Mouse (Mus musculus): ENCODE measurements around the gene Ubtf. TPM values are rescaled to one million over a fixed set of nuclear protein-coding genes. Genes with fewer than 3 reads are reported as not detected.

Ubtf gene
- polyA plus RNA-seq, 1 experiment from 2014 or later, result 82.8 TPM

DNA sequence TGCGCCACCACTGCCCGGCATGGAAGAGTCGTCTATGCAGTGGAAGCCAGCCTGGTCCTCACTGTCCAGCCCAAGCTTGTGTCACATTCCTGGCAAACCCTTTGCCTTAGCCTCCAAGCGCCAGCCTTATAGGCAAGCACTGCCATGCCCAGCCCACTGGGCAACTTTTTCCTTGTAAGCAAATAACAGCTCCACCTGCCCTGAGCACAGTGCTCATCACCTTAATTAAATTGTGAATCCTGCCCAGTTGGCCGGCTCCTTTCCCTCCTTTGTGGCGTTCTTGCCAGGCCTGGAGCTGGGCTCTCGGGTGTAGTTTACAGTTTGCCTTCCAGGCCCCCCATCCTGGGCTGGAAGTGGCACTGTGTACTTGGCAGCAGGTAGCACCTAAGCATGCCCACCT, 56.3 kb downstream of the Ubtf start:
- Histone ChIP-seq H3K9me3 (no peaks in the 10 kb centered on the region), H3K4me1 (peaks cover 6% of the 10 kb centered on the region), H3K27ac (no peak overlapping the region), H3K27me3 (replicated peaks) (no peaks in the 10 kb centered on the region), H3K36me3 (replicated peaks) (no peaks in the 10 kb centered on the region), H3K4me2 (no peak overlapping the region), H3K9ac (no peak overlapping the region), H3K4me3 (no peak overlapping the region)
- WGBS, result 90% methylated on average over 7 of the region's 7 CpGs
- no peak for ATAC-seq (replicated peaks)

DNA sequence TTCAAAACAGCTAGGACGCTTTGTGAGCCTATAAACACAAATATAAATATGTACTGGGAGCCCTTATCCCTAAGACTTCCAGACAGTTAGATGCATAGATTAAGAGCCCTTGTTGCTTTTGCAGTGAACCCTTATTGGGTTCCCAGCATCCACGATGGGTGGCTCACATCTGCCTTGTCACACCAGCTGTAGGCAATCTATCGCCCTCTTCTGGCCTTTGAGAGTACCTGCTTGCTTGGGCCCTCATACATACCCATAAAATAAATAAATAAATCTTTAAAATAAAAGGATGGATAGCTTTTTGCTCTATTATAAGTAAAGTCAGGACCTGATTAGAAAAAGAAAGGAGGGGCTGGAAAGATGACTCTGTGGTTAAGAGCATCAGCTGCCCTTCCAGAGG, 61.0 kb downstream of the Ubtf start:
- Histone ChIP-seq H3K4me2 (no peak overlapping the region), H3K4me1 (peaks cover 7% of the 10 kb centered on the region; the same call in 1 of the 2 replicates), H3K27me3 (replicated peaks) (no peaks in the 10 kb centered on the region), H3K9me3 (no peaks in the 10 kb centered on the region), H3K27ac (no peak overlapping the region), H3K36me3 (replicated peaks) (no peaks in the 10 kb centered on the region), H3K9ac (no peak overlapping the region), H3K4me3 (no peak overlapping the region)
- no peak for ATAC-seq (replicated peaks)
- WGBS, result 94% methylated on average over 3 of the region's 3 CpGs

DNA sequence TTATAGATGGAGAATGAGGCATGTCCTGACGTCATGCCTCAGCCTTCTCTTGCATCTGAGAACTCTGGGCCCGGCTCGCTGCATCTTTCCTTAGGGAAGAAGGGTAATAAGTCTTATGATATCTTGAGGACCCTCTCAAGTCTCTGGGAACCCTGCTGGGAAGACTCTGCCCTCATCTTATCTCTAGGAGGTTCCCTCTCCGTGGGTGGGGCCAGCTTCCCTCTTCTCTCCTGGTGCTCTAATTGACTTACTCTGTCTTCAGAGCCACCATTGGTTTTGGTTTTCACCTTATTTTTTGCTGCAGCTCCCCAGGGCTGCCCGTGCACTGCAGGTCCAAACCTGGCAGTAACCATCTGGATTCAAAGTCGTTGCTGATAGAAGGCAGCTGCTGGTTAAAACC, 61.4 kb downstream of the Ubtf start:
- Histone ChIP-seq H3K9me3 (no peaks in the 10 kb centered on the region), H3K4me3 (no peak overlapping the region), H3K4me2 (no peak overlapping the region), H3K4me1 (peaks cover 7% of the 10 kb centered on the region; the same call in 1 of the 2 replicates), H3K27ac (no peak overlapping the region), H3K27me3 (replicated peaks) (no peaks in the 10 kb centered on the region), H3K36me3 (replicated peaks) (no peaks in the 10 kb centered on the region), H3K9ac (no peak overlapping the region)
- ATAC-seq (replicated peaks), result no peak
- WGBS, result 87% methylated on average over 6 of the region's 6 CpGs

DNA sequence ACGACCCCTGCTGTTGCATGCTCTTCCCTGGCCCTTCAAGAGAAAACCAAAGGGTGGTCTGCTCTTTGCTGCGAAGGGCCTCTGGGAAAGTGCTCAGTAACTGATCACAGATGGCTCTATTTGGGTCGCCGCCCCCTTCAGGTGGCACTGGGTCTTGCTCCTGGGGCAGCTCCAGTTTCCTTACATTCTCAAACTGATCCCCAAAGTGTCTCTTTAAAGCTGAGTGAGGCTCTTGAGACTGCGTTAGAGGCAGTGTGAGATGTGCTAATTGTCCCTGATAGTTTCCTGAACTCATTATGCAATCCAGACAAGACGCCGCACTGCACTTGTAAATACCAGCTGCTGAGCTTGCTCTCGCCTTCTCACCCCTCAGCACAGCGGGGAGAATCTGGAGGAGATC, 62.0 kb downstream of the Ubtf start:
- 22% methylated on average over 9 of the region's 9 CpGs for WGBS
- no peak for ATAC-seq (replicated peaks)

More for the DNA sequence above, 62.0 kb downstream of the Ubtf start:
- H3K4me3 ChIP-seq, result no peak overlapping the region
- H3K27ac ChIP-seq, result no peak overlapping the region
- H3K4me1 ChIP-seq, result peaks cover 7% of the 10 kb centered on the region; the same call in 1 of the 2 replicates
- no peaks in the 10 kb centered on the region for H3K27me3 ChIP-seq (replicated peaks)
- no peaks in the 10 kb centered on the region for H3K9me3 ChIP-seq
- H3K4me2 ChIP-seq, result no peak overlapping the region
- H3K9ac ChIP-seq, result no peak overlapping the region
- H3K36me3 ChIP-seq (replicated peaks), result no peaks in the 10 kb centered on the region

Other genes with a start within 250 kb of the Ubtf start
- 33.4 and 36.4 TPM in 2 replicates for gene Mpp2, start 231.2 kb downstream of the Ubtf start, polyA plus RNA-seq (2015; fragmentation: Nextera tagmentation; extraction: Ambion mirVana)
- gene Ppy, start 218.4 kb downstream of the Ubtf start, polyA plus RNA-seq (2015; fragmentation: Nextera tagmentation; extraction: Ambion mirVana), result not detected in 2 replicates
- not detected in 2 replicates for gene Pyy, start 211.9 kb downstream of the Ubtf start, polyA plus RNA-seq (2015; fragmentation: Nextera tagmentation; extraction: Ambion mirVana)
- gene Nags, start 174.2 kb downstream of the Ubtf start, polyA plus RNA-seq (2015; fragmentation: Nextera tagmentation; extraction: Ambion mirVana), result 0.10 and 0.30 TPM in 2 replicates
- gene Tmem101, start 163.3 kb downstream of the Ubtf start, polyA plus RNA-seq (2015; fragmentation: Nextera tagmentation; extraction: Ambion mirVana), result 45.3 and 46.5 TPM in 2 replicates
- gene Lsm12, start 134.4 kb downstream of the Ubtf start, polyA plus RNA-seq (2015; fragmentation: Nextera tagmentation; extraction: Ambion mirVana), result 111 and 118 TPM in 2 replicates
- gene G6pc3, start 130.1 kb downstream of the Ubtf start, polyA plus RNA-seq (2015; fragmentation: Nextera tagmentation; extraction: Ambion mirVana), result 38.6 and 43.3 TPM in 2 replicates
- 90.3 and 105 TPM in 2 replicates for gene Hdac5, start 89.6 kb downstream of the Ubtf start, polyA plus RNA-seq (2015; fragmentation: Nextera tagmentation; extraction: Ambion mirVana)
- gene BC030867, start 70.9 kb downstream of the Ubtf start, polyA plus RNA-seq (2015; fragmentation: Nextera tagmentation; extraction: Ambion mirVana), result 2.2 and 2.5 TPM in 2 replicates
- 0.05 TPM in 1 of 2 replicates, not detected in the other for gene Asb16, start 51.0 kb downstream of the Ubtf start, polyA plus RNA-seq (2015; fragmentation: Nextera tagmentation; extraction: Ambion mirVana)
- 82.3 and 84.4 TPM in 2 replicates for gene Tmub2, start 34.8 kb downstream of the Ubtf start, polyA plus RNA-seq (2015; fragmentation: Nextera tagmentation; extraction: Ambion mirVana)
- gene Atxn7l3, start 23.1 kb downstream of the Ubtf start, polyA plus RNA-seq (2015; fragmentation: Nextera tagmentation; extraction: Ambion mirVana), result 31.6 and 31.8 TPM in 2 replicates
- gene Slc4a1, start 46.5 kb upstream of the Ubtf start, polyA plus RNA-seq (2015; fragmentation: Nextera tagmentation; extraction: Ambion mirVana), result 2.9 and 3.8 TPM in 2 replicates
- 160 and 165 TPM in 2 replicates for gene Rundc3a, start 73.7 kb upstream of the Ubtf start, polyA plus RNA-seq (2015; fragmentation: Nextera tagmentation; extraction: Ambion mirVana)
- gene Slc25a39, start 88.2 kb upstream of the Ubtf start, polyA plus RNA-seq (2015; fragmentation: Nextera tagmentation; extraction: Ambion mirVana), result 146 and 168 TPM in 2 replicates
- gene Grn, start 110.6 kb upstream of the Ubtf start, polyA plus RNA-seq (2015; fragmentation: Nextera tagmentation; extraction: Ambion mirVana), result 75.2 and 82.0 TPM in 2 replicates
- gene Fam171a2, start 127.9 kb upstream of the Ubtf start, polyA plus RNA-seq (2015; fragmentation: Nextera tagmentation; extraction: Ambion mirVana), result 28.7 and 36.4 TPM in 2 replicates
- gene Itga2b, start 150.4 kb upstream of the Ubtf start, polyA plus RNA-seq (2015; fragmentation: Nextera tagmentation; extraction: Ambion mirVana), result 9.0 TPM in 2 replicates
- 72.7 and 76.4 TPM in 2 replicates for gene Gpatch8, start 236.7 kb upstream of the Ubtf start, polyA plus RNA-seq (2015; fragmentation: Nextera tagmentation; extraction: Ambion mirVana)

Measured in midbrain, embryonic 15.5 days (tissue).